Comparison of ENCODE assay signal across 8 mouse cellular contexts in the genomic region with DNA sequence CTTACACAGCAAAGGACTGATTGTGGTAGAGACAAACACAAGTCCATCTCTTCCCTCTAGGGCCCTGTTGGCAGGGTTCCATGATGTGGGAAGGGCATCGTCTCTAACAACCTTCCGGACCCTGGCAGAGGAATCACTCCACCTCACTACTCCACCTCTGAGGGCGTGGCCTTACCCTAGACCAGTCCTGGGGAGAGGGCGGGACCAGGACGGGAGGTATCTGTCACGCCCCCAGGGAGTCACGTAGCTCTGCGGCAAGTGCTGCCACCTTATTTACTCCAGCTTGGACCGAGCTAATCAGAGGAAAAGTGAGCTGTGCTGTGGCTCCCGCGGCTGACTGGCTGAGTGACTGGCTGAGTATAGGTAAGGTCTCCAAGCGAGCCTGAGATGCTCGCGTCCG. TPM values are rescaled to one million over a fixed set of nuclear protein-coding genes. Genes with fewer than 3 reads are reported as not detected.
DNase-seq lines count a peak whose midpoint lies in the region; ATAC-seq and TF ChIP-seq lines count a peak whose summit lies in the region.

Aldoc (plus strand) TSS at position 109 of the 400 bp plus-strand sequence.

- no peaks in the 10 kb centered on the region for H3K9me3 ChIP-seq in heart, embryonic 16.5 days (replicated peaks; ENCODE audit: control insufficient read depth, low read length)
- no peaks in the 10 kb centered on the region for H3K9me3 ChIP-seq in liver, embryonic 16.5 days (replicated peaks; ENCODE audit: control insufficient read depth, low read length)
- no peaks in the 10 kb centered on the region for H3K9me3 ChIP-seq in neural tube, embryonic 13.5 days

- peak within 1 kb of the TSS; percentile 13 for H3K27ac ChIP-seq in heart, embryonic 16.5 days (ENCODE audit: low read length)
- peak within 1 kb of the TSS; percentile 72 for H3K27ac ChIP-seq in liver, embryonic 16.5 days (ENCODE audit: low read length)
- H3K27ac ChIP-seq in neural tube, embryonic 13.5 days (replicated peaks) = peak within 1 kb of the TSS; percentile 80

- no peak for TF ChIP-seq POLR2A in brain, embryonic 14.5 days (IDR thresholded peaks at IDR 0.05; ENCODE audit: borderline replicate concordance, extremely low read depth, insufficient read depth, insufficient read length, poor library complexity, severe bottlenecking)

- WGBS in heart, embryonic 16.5 days = 6% methylated on average over 15 of the region's 15 CpGs
- WGBS in liver, embryonic 16.5 days (ENCODE audit: insufficient replicate concordance) = 4% methylated on average over 15 of the region's 15 CpGs
- WGBS in neural tube, embryonic 13.5 days = 8% methylated on average over 15 of the region's 15 CpGs

- H3K4me3 ChIP-seq in heart, embryonic 16.5 days (ENCODE audit: low read length) = peak within 1 kb of the TSS; percentile 24
- peak within 1 kb of the TSS; percentile 43 for H3K4me3 ChIP-seq in liver, embryonic 16.5 days (ENCODE audit: low read depth, low read length)
- H3K4me3 ChIP-seq in neural tube, embryonic 13.5 days = peak within 1 kb of the TSS; percentile 30

- H3K9ac ChIP-seq in heart, embryonic 16.5 days (ENCODE audit: low read length) = no peak within 1 kb of the TSS
- H3K9ac ChIP-seq in liver, embryonic 16.5 days (ENCODE audit: low read depth, low read length) = peak within 1 kb of the TSS; percentile 45
- H3K9ac ChIP-seq in neural tube, embryonic 13.5 days = peak within 1 kb of the TSS; percentile 55; the same call in 1 of the 2 replicates

- peak; percentile 66 to 82 for DNase-seq in CD8-positive naive resting alpha-beta T cell, adult 2 months (ENCODE audit: low read depth in 2 of 2, low spot score in 2 of 2)
- DNase-seq in brain, embryonic 14.5 days (ENCODE audit: low read depth) = peak; percentile 94
- DNase-seq in kidney, postnatal 36 days = peak; percentile 92 to 96
- DNase-seq in testis, postnatal 10 days (ENCODE audit: low spot score) = peak; percentile 85

- peak within 1 kb of the TSS; percentile 50 for H3K4me2 ChIP-seq in heart, embryonic 16.5 days (ENCODE audit: low read depth, low read length)
- H3K4me2 ChIP-seq in liver, embryonic 16.5 days (ENCODE audit: low read depth, low read length) = peak within 1 kb of the TSS; percentile 47
- H3K4me2 ChIP-seq in neural tube, embryonic 13.5 days = peak within 1 kb of the TSS; percentile 50

- no peaks in the 10 kb centered on the region for H3K27me3 ChIP-seq in heart, embryonic 16.5 days (ENCODE audit: control insufficient read depth, insufficient read depth, low read length)
- no peaks in the 10 kb centered on the region for H3K27me3 ChIP-seq in liver, embryonic 16.5 days (ENCODE audit: control insufficient read depth, insufficient read depth, low read depth, low read length)
- no peaks in the 10 kb centered on the region for H3K27me3 ChIP-seq in neural tube, embryonic 13.5 days

- H3K36me3 ChIP-seq in heart, embryonic 16.5 days (ENCODE audit: control insufficient read depth, insufficient read depth) = peaks cover 33% of the 10 kb centered on the region
- H3K36me3 ChIP-seq in liver, embryonic 16.5 days (ENCODE audit: control insufficient read depth, insufficient read depth) = peaks cover 42% of the 10 kb centered on the region
- peaks cover 10% of the 10 kb centered on the region; the same call in 1 of the 2 replicates for H3K36me3 ChIP-seq in neural tube, embryonic 13.5 days

- H3K4me1 ChIP-seq in heart, embryonic 16.5 days (ENCODE audit: control insufficient read depth, insufficient read depth, low read length) = peaks cover 20% of the 10 kb centered on the region
- H3K4me1 ChIP-seq in liver, embryonic 16.5 days (ENCODE audit: control insufficient read depth, low read depth, low read length) = peaks cover 17% of the 10 kb centered on the region
- peaks cover 35% of the 10 kb centered on the region for H3K4me1 ChIP-seq in neural tube, embryonic 13.5 days (replicated peaks)

- peak; percentile 93 for ATAC-seq in erythroid progenitor cell, adult 5-6 weeks (replicated peaks; ENCODE audit: low FRiP score, poor library complexity, severe bottlenecking)
- ATAC-seq in heart, embryonic 16.5 days (replicated peaks; ENCODE audit: extremely low read depth, insufficient read depth, low FRiP score) = peak; percentile 93
- peak; percentile 99 for ATAC-seq in liver, embryonic 16.5 days (ENCODE audit: low read depth)
- ATAC-seq in neural tube, embryonic 13.5 days (ENCODE audit: low read depth) = peak; percentile 90

- no peak for TF ChIP-seq CTCF in brain, embryonic 14.5 days (IDR thresholded peaks at IDR 0.05; ENCODE audit: borderline replicate concordance, extremely low read depth, insufficient read depth, insufficient read length)

RNA-seq across cellular contexts. Expression of gene Aldoc, which starts in this region (rescaled TPM):
- 126 and 134 TPM in 2 replicates for polyA plus RNA-seq in brain, embryonic 14.5 days (2012; rRNA removed)
- total RNA-seq in erythroid progenitor cell, adult 5-6 weeks (2015; ENCODE audit: low replicate concordance) = 1.3 and 16.2 TPM in 2 replicates
- 2.4 and 3.0 TPM in 2 replicates for total RNA-seq in erythroid progenitor cell, adult 5-6 weeks (2017; ENCODE audit: low replicate concordance)
- 29.0 and 30.7 TPM in 2 replicates for polyA plus RNA-seq in heart, embryonic 16.5 days (2015; fragmentation: Nextera tagmentation; extraction: Ambion mirVana)
- 15.0 and 19.6 TPM in 2 replicates for polyA plus RNA-seq in liver, embryonic 16.5 days (2015; fragmentation: Nextera tagmentation; extraction: Ambion mirVana)
- 143 and 149 TPM in 2 replicates for polyA plus RNA-seq in neural tube, embryonic 13.5 days (2015; fragmentation: Nextera tagmentation; extraction: Ambion mirVana)

Comparison
In these comparisons a context has a peak if more than half of its experiments do, and no peak if none do; other contexts are left out.
1. Peak in every context shown above with its lines: DNase-seq, ATAC-seq, H3K4me3 ChIP-seq and H3K27ac ChIP-seq.
2. H3K27ac ChIP-seq: peak in every context shown above with its lines; median percentile 80 in neural tube, embryonic 13.5 days; 72 in liver, embryonic 16.5 days; 13 in heart, embryonic 16.5 days.